Mouse (Mus musculus) testis, adult 2 months (tissue): ENCODE measurements around the gene Ankrd17.

Source experiments
- CTCF ChIP-seq: fragments of 200-500 bp; IDR thresholded peaks from 2 replicates; pipeline ENCODE4 v1.5.1; 2012; ENCODE audit warnings: low read depth, mild to moderate bottlenecking, inconsistent platforms, low read length, moderate library complexity; ENCODE audit not compliant: control insufficient read depth, insufficient read depth, insufficient replicate concordance
- POLR2A ChIP-seq: fragments of 200-500 bp; IDR thresholded peaks from 2 replicates; pipeline ENCODE4 v1.6.1; 2012; ENCODE audit warnings: low read depth, mild to moderate bottlenecking, inconsistent platforms, low read length, moderate library complexity; ENCODE audit not compliant: control insufficient read depth

GRCm38 (mm10) chr5:90224730-90225129 lies 141.6 kb downstream of the Ankrd17 start:
- TF ChIP-seq CTCF (no peak), POLR2A (no peak)
